Mouse (Mus musculus): ENCODE data around the gene Pdxk. TPM values are rescaled to one million over a fixed set of nuclear protein-coding genes. Genes with fewer than 3 reads are reported as not detected.
"Not testable (repeated sequence)": the region's sequence is repeated elsewhere in the genome, so short reads cannot be mapped to it uniquely, and the experiment has no call there.

Gene Pdxk
- polyA plus RNA-seq (2011; ENCODE audit: insufficient read length, low read depth, missing spikeins) = 8.4 and 12.4 TPM in 2 replicates

- no peak within 1 kb of the TSS for H3K27ac ChIP-seq (ENCODE audit: insufficient read depth, low read length)
- H3K4me1 ChIP-seq (ENCODE audit: control insufficient read depth, insufficient read depth, low read length) = 0 out of 2 replicates have a peak, but pooled peaks cover 5% of the 10 kb centered on the region
- H3K4me3 ChIP-seq (ENCODE audit: insufficient read depth, low read length) = peak within 1 kb of the TSS; percentile 70
- TF ChIP-seq POLR2A (IDR thresholded peaks at IDR 0.05; ENCODE audit: low read depth, low read length) (peak; percentile 91), CTCF (IDR thresholded peaks at IDR 0.05; ENCODE audit: borderline replicate concordance, insufficient read depth, low read length) (no peak)
Observed at GRCm38 (mm10) chr10:78464792-78465207, at the start of gene Pdxk. TSS of gene Pdxk (minus strand) at chr10:78464975.

- H3K4me3 ChIP-seq (ENCODE audit: insufficient read depth, low read length) = no peak overlapping the region
- TF ChIP-seq POLR2A (IDR thresholded peaks at IDR 0.05; ENCODE audit: low read depth, low read length) (no peak), CTCF (IDR thresholded peaks at IDR 0.05; ENCODE audit: borderline replicate concordance, insufficient read depth, low read length) (no peak)
- no peaks in the 10 kb centered on the region for H3K4me1 ChIP-seq (ENCODE audit: control insufficient read depth, insufficient read depth, low read length)
- H3K27ac ChIP-seq (ENCODE audit: insufficient read depth, low read length) = no peak overlapping the region
Observed at GRCm38 (mm10) chr10:78502986-78503733, 38.4 kb upstream of the Pdxk start.

DNA sequence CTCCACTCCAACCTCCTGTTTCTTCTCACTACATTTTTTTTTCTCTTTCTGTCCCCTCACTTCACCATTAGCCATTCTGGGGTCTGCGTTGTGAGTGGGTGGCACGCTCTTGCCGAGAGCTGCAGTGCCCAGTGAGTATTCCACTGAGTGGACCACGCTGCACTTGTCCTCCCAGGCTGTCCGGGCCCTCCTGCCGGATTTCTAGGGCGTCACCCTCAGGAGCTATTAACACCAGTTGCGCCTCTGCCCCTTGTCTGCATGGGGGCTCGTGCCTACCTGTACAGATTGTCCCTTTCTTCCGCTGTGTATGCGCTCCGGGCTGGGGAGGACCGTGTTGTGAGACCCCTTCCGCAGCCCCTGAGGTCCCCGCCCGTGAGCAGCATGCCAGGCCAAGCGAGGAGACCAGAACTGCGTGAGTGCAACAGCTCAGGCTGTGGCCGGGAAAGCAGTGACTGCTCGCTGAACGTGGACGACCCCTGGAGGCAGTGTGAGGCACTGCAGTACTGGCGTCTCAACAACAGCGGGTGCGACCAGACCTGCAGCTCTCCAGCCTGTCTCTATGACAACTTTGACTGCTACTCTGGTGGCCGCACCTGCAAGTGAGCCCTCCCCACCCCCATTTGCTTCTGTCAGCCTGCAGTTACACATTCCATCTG, 22.8 kb upstream of the Pdxk start:
- no peak for TF ChIP-seq POLR2A (IDR thresholded peaks at IDR 0.05; ENCODE audit: low read depth, low read length)
- TF ChIP-seq CTCF (IDR thresholded peaks at IDR 0.05; ENCODE audit: borderline replicate concordance, insufficient read depth, low read length) = peak; percentile 96
- Histone ChIP-seq H3K27ac (ENCODE audit: insufficient read depth, low read length) (no peak overlapping the region), H3K4me1 (ENCODE audit: control insufficient read depth, insufficient read depth, low read length) (no peaks in the 10 kb centered on the region), H3K4me3 (ENCODE audit: insufficient read depth, low read length) (no peak overlapping the region)

DNA sequence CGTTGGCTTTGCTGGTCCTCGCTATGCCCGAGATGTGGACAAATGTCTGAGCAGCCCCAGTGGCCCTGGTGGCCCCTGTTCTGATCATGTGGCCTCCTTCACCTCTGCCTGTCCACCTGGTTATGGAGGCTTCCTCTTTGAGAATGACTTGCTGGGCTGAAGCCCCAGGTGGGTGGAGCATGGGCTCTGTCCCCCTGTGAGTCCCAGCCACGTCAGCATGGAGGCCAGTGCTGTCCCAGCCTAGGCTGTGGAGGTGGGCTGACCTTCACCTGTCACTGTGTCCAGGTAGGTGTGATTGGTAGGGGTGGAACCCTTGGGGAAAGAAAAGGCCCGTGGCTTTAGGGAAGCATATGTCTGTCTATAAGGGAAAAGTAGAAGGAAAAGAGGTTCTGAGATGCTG, 22.1 kb upstream of the Pdxk start:
- Histone ChIP-seq H3K4me3 (ENCODE audit: insufficient read depth, low read length) (no peak overlapping the region), H3K4me1 (ENCODE audit: control insufficient read depth, insufficient read depth, low read length) (no peaks in the 10 kb centered on the region), H3K27ac (ENCODE audit: insufficient read depth, low read length) (no peak overlapping the region)
- no peak for TF ChIP-seq POLR2A (IDR thresholded peaks at IDR 0.05; ENCODE audit: low read depth, low read length)
- no peak for TF ChIP-seq CTCF (IDR thresholded peaks at IDR 0.05; ENCODE audit: borderline replicate concordance, insufficient read depth, low read length)

GRCm38 (mm10) chr10:78485369-78485768, 20.6 kb upstream of the Pdxk start:
- H3K4me3 ChIP-seq (ENCODE audit: insufficient read depth, low read length); H3K4me1 ChIP-seq (ENCODE audit: control insufficient read depth, insufficient read depth, low read length); H3K27ac ChIP-seq (ENCODE audit: insufficient read depth, low read length): not testable (repeated sequence)

DNA sequence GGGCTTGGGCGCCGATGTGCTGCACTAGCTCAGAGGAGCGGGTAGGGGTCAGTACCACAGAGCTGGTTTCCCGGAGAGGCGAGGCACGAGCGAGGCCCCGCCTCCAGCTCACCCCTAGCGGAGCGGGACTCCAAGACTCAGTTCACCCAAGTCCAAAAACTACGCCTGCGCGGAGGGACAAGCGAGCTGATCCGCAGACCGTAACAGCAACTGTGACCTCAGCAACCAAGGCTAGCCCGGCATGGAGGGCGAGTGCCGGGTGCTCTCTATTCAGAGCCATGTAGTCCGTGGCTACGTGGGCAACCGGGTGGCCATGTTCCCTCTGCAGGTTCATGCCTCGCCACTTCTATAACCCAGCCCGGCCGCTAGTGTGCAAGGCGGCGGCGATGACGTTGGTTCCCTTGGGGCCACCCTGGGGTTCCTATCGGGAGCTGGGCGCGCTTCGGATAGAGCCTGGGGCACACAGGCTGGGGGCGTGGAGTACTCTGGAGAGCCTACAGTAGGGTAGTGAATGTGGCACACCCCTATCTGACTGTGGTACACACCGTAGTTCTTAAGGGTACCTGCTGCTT, 17.2 kb upstream of the Pdxk start:
- H3K4me1 ChIP-seq (ENCODE audit: control insufficient read depth, insufficient read depth, low read length) = no peaks in the 10 kb centered on the region
- no peak for TF ChIP-seq CTCF (IDR thresholded peaks at IDR 0.05; ENCODE audit: borderline replicate concordance, insufficient read depth, low read length)
- peak; percentile 41; the same call in 1 of the 2 replicates for TF ChIP-seq POLR2A (IDR thresholded peaks at IDR 0.05; ENCODE audit: low read depth, low read length)
- peak overlapping the region; percentile 43 for H3K4me3 ChIP-seq (ENCODE audit: insufficient read depth, low read length)
- H3K27ac ChIP-seq (ENCODE audit: insufficient read depth, low read length) = no peak overlapping the region

- Histone ChIP-seq H3K4me1 (ENCODE audit: control insufficient read depth, insufficient read depth, low read length) (no peaks in the 10 kb centered on the region), H3K4me3 (ENCODE audit: insufficient read depth, low read length) (peak overlapping the region; percentile 43), H3K27ac (ENCODE audit: insufficient read depth, low read length) (no peak overlapping the region)
- TF ChIP-seq POLR2A (IDR thresholded peaks at IDR 0.05; ENCODE audit: low read depth, low read length) = no peak
- no peak for TF ChIP-seq CTCF (IDR thresholded peaks at IDR 0.05; ENCODE audit: borderline replicate concordance, insufficient read depth, low read length)
Observed at GRCm38 (mm10) chr10:78480954-78481927, 16.5 kb upstream of the Pdxk start.

DNA sequence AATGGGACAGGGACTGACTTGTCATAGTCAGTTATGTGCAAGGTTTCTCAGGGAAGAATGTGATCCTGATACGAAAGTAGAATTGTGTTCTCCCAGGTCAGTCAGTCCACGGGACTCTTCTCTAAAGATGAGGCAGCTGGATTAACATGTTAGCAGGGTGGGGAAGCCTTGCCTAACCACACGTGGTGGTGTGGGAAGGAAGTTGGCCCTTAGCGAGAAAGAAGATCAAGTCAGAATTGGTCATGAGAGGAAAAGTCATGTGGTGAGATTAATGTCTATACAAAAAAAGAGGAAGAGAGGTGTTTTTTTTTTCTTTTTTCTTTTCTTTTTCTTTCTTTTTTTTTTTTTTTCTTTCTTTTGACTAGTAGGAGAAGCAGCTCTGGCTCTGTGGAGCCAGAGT, 12.0 kb upstream of the Pdxk start:
- Histone ChIP-seq H3K4me3 (ENCODE audit: insufficient read depth, low read length) (no peak overlapping the region), H3K4me1 (ENCODE audit: control insufficient read depth, insufficient read depth, low read length) (no peaks in the 10 kb centered on the region; the same call in 1 of the 2 replicates), H3K27ac (ENCODE audit: insufficient read depth, low read length) (no peak overlapping the region)
- TF ChIP-seq CTCF (IDR thresholded peaks at IDR 0.05; ENCODE audit: borderline replicate concordance, insufficient read depth, low read length) = no peak
- no peak for TF ChIP-seq POLR2A (IDR thresholded peaks at IDR 0.05; ENCODE audit: low read depth, low read length)

GRCm38 (mm10) chr10:78474759-78475158, 10.0 kb upstream of the Pdxk start:
- peaks cover 5% of the 10 kb centered on the region for H3K4me1 ChIP-seq (ENCODE audit: control insufficient read depth, insufficient read depth, low read length)
- TF ChIP-seq POLR2A (IDR thresholded peaks at IDR 0.05; ENCODE audit: low read depth, low read length) (no peak), CTCF (IDR thresholded peaks at IDR 0.05; ENCODE audit: borderline replicate concordance, insufficient read depth, low read length) (no peak)
- no peak overlapping the region for H3K27ac ChIP-seq (ENCODE audit: insufficient read depth, low read length)
- H3K4me3 ChIP-seq (ENCODE audit: insufficient read depth, low read length) = no peak overlapping the region

Data from embryonic fibroblast, embryonic 13.5 days (primary cell).